Mouse (Mus musculus) lung, adult 2 months (tissue): Measurements from ENCODE around the gene Phf20.

ENCODE experiments used
- CTCF ChIP-seq: fragments of 200-500 bp; IDR thresholded peaks from 2 replicates; pipeline ENCODE4 v1.5.1; 2011; ENCODE audit warnings: mild to moderate bottlenecking, low read length, control low read depth; ENCODE audit not compliant: insufficient read depth
- POLR2A ChIP-seq: fragments of 200-500 bp; IDR thresholded peaks from 2 replicates; pipeline ENCODE4 v1.6.1; 2011; ENCODE audit warnings: low read depth, mild to moderate bottlenecking, control low read depth, low read length, borderline replicate concordance; ENCODE audit errors: extremely low read depth

- no peak for TF ChIP-seq POLR2A
- TF ChIP-seq CTCF = no peak
These were observed 54.5 kb downstream of the Phf20 start for GRCm38 (mm10) chr2:156250761-156251160.
